Mouse (Mus musculus): Measurements from ENCODE around the gene Fancf.

The Fancf gene

GRCm38 (mm10) chr7:51862097-51862492 is at the start of gene Fancf:
Fancf (minus strand) TSS chr7:51862267.
- peak; percentile 97 to 99 for DNase-seq (ENCODE audit: low spot score in 2 of 2)

GRCm38 (mm10) chr7:51899066-51899465 is 37.0 kb upstream of the Fancf start:
- no peak for DNase-seq (ENCODE audit: low spot score in 2 of 2)

- DNase-seq (ENCODE audit: low spot score in 2 of 2), result no peak
Observed at GRCm38 (mm10) chr7:51894939-51895338, 32.9 kb upstream of the Fancf start.

GRCm38 (mm10) chr7:51894133-51894801 is 32.2 kb upstream of the Fancf start:
- DNase-seq (ENCODE audit: low spot score in 2 of 2), result no peak

- no peak for DNase-seq (ENCODE audit: low spot score in 2 of 2)
Observed at GRCm38 (mm10) chr7:51893008-51893407, 30.9 kb upstream of the Fancf start.

GRCm38 (mm10) chr7:51892224-51892965 is 30.3 kb upstream of the Fancf start:
- no peak for DNase-seq (ENCODE audit: low spot score in 2 of 2)

GRCm38 (mm10) chr7:51889601-51890000 is 27.5 kb upstream of the Fancf start:
- no peak for DNase-seq (ENCODE audit: low spot score in 2 of 2)

- DNase-seq (ENCODE audit: low spot score in 2 of 2), result no peak
Observed at GRCm38 (mm10) chr7:51887678-51888567, 25.9 kb upstream of the Fancf start.

- DNase-seq (ENCODE audit: low spot score in 2 of 2), result no peak
Observed at GRCm38 (mm10) chr7:51885345-51885744, 23.3 kb upstream of the Fancf start.

GRCm38 (mm10) chr7:51880121-51880520 is 18.1 kb upstream of the Fancf start:
- no peak for DNase-seq (ENCODE audit: low spot score in 2 of 2)

- DNase-seq (ENCODE audit: low spot score in 2 of 2), result peak; percentile 25 to 29
Observed at GRCm38 (mm10) chr7:51879136-51879723, 17.2 kb upstream of the Fancf start.

GRCm38 (mm10) chr7:51878730-51879129 is 16.7 kb upstream of the Fancf start:
- DNase-seq (ENCODE audit: low spot score in 2 of 2), result no peak

GRCm38 (mm10) chr7:51876316-51876715 is 14.2 kb upstream of the Fancf start:
- no peak for DNase-seq (ENCODE audit: low spot score in 2 of 2)

- no peak for DNase-seq (ENCODE audit: low spot score in 2 of 2)
Observed at GRCm38 (mm10) chr7:51872597-51872996, 10.5 kb upstream of the Fancf start.

GRCm38 (mm10) chr7:51872041-51872440 is 10.0 kb upstream of the Fancf start:
- no peak for DNase-seq (ENCODE audit: low spot score in 2 of 2)

- DNase-seq (ENCODE audit: low spot score in 2 of 2), result no peak
Observed at GRCm38 (mm10) chr7:51867983-51868382, 5.9 kb upstream of the Fancf start.

GRCm38 (mm10) chr7:51865336-51865735 is 3.3 kb upstream of the Fancf start:
- no peak for DNase-seq (ENCODE audit: low spot score in 2 of 2)

GRCm38 (mm10) chr7:51862842-51863241 is 775 bp upstream of the Fancf start:
- DNase-seq (ENCODE audit: low spot score in 2 of 2), result no peak

- DNase-seq (ENCODE audit: low spot score in 2 of 2), result peak; percentile 61 to 93
Observed at GRCm38 (mm10) chr7:51861250-51862096, 594 bp downstream of the Fancf start, which contains the start of gene Gas2. Gas2 (plus strand) TSS chr7:51862015.

- DNase-seq (ENCODE audit: low spot score in 2 of 2), result no peak
Observed at GRCm38 (mm10) chr7:51851890-51852507, 10.1 kb downstream of the Fancf start.

All from cerebellum, postnatal 4 days (tissue).